Comparison of ENCODE assay signal across 24 mouse cellular contexts in genomic region chr3:36480486-36480885, GRCm38 (mm10). TPM values are rescaled to one million over a fixed set of nuclear protein-coding genes. Genes with fewer than 3 reads are reported as not detected.
DNase-seq lines count a peak whose midpoint lies in the region; ATAC-seq and TF ChIP-seq lines count a peak whose summit lies in the region.
"Had no signal": no experiment of that assay in that cellular context is flagged by ENCODE, and none has a peak within 500 bp of the region (broad histone marks: within the 10 kb centered on the region; RNA-seq: fewer than 3 reads in every experiment).

No protein-coding gene starts in this region.

- no peak overlapping the region for H3K4me3 ChIP-seq in forebrain, embryonic 12.5 days (replicated peaks)
- H3K4me3 ChIP-seq in forebrain, embryonic 16.5 days (replicated peaks; ENCODE audit: low read length), result no peak overlapping the region
- H3K4me3 ChIP-seq in heart, postnatal 0 days (ENCODE audit: low read depth, low read length), result no peak overlapping the region
- H3K4me3 ChIP-seq: embryonic facial prominence, embryonic 13.5 days; forebrain, embryonic 15.5 days; kidney, embryonic 15.5 days; limb, embryonic 10.5 days; liver, embryonic 13.5 days; midbrain, embryonic 12.5 days; stomach, embryonic 15.5 days had no signal

- ATAC-seq in forebrain, embryonic 12.5 days (ENCODE audit: low FRiP score), result no peak
- ATAC-seq in forebrain, embryonic 16.5 days, result no peak
- no peak for ATAC-seq in heart, postnatal 0 days (ENCODE audit: insufficient read depth, low read depth)
- ATAC-seq: CD4-positive, CD25-positive, alpha-beta regulatory T cell, adult 4 months; forebrain, embryonic 15.5 days had no signal

- no peaks in the 10 kb centered on the region; the same call in 1 of the 2 replicates for H3K27me3 ChIP-seq in forebrain, embryonic 12.5 days
- no peaks in the 10 kb centered on the region for H3K27me3 ChIP-seq in forebrain, embryonic 16.5 days (replicated peaks; ENCODE audit: control insufficient read depth, insufficient read depth, low read length)
- no peaks in the 10 kb centered on the region for H3K27me3 ChIP-seq in heart, postnatal 0 days (ENCODE audit: control insufficient read depth, insufficient read depth, low read length)
- H3K27me3 ChIP-seq: embryonic facial prominence, embryonic 13.5 days; forebrain, embryonic 15.5 days; kidney, embryonic 15.5 days; liver, embryonic 13.5 days; midbrain, embryonic 12.5 days; stomach, embryonic 15.5 days had no signal

- H3K27ac ChIP-seq in forebrain, embryonic 12.5 days, result 0 out of 2 replicates have a peak overlapping the region, but pooled peaks have one; percentile 54
- H3K27ac ChIP-seq in forebrain, embryonic 16.5 days (ENCODE audit: low read length), result no peak overlapping the region
- peak overlapping the region; percentile 97 for H3K27ac ChIP-seq in heart, postnatal 0 days (ENCODE audit: low read depth)
- H3K27ac ChIP-seq: embryonic facial prominence, embryonic 13.5 days; forebrain, embryonic 15.5 days; kidney, embryonic 15.5 days; limb, embryonic 10.5 days; liver, embryonic 13.5 days; macrophage; midbrain, embryonic 12.5 days; stomach, embryonic 15.5 days had no signal

- no peak overlapping the region for H3K9ac ChIP-seq in forebrain, embryonic 12.5 days
- no peak overlapping the region for H3K9ac ChIP-seq in forebrain, embryonic 16.5 days (replicated peaks; ENCODE audit: low read depth, low read length)
- no peak overlapping the region for H3K9ac ChIP-seq in heart, postnatal 0 days (replicated peaks; ENCODE audit: low read depth, low read length)
- H3K9ac ChIP-seq: embryonic facial prominence, embryonic 13.5 days; forebrain, embryonic 15.5 days; kidney, embryonic 15.5 days; liver, embryonic 13.5 days; midbrain, embryonic 12.5 days; stomach, embryonic 15.5 days had no signal

- H3K4me2 ChIP-seq in forebrain, embryonic 12.5 days, result no peak overlapping the region
- H3K4me2 ChIP-seq in forebrain, embryonic 16.5 days (ENCODE audit: low read length), result no peak overlapping the region
- no peak overlapping the region for H3K4me2 ChIP-seq in heart, postnatal 0 days (ENCODE audit: low read depth, low read length)
- H3K4me2 ChIP-seq: embryonic facial prominence, embryonic 13.5 days; forebrain, embryonic 15.5 days; kidney, embryonic 15.5 days; liver, embryonic 13.5 days; midbrain, embryonic 12.5 days; stomach, embryonic 15.5 days had no signal

- no peaks in the 10 kb centered on the region for H3K9me3 ChIP-seq in forebrain, embryonic 12.5 days
- no peaks in the 10 kb centered on the region for H3K9me3 ChIP-seq in forebrain, embryonic 16.5 days (ENCODE audit: control insufficient read depth, low read length)
- H3K9me3 ChIP-seq in heart, postnatal 0 days (replicated peaks; ENCODE audit: control insufficient read depth, low read length), result no peaks in the 10 kb centered on the region
- H3K9me3 ChIP-seq: embryonic facial prominence, embryonic 13.5 days; forebrain, embryonic 15.5 days; G1E; kidney, embryonic 15.5 days; limb, embryonic 10.5 days; liver, embryonic 13.5 days; midbrain, embryonic 12.5 days; stomach, embryonic 15.5 days had no signal

- no peak for DNase-seq in heart, postnatal 0 days (ENCODE audit: low spot score)
- DNase-seq in heart, adult 18-20 months, result no peak
- DNase-seq in lung, postnatal 36 days, result peak; percentile 38
- no peak for DNase-seq in lung, postnatal 25 days (ENCODE audit: low spot score)
- DNase-seq in layer of hippocampus, postnatal 10 days (ENCODE audit: low spot score in 2 of 2), result no peak
- DNase-seq: cerebellum, adult 2 months; liver, embryonic 13.5 days; right cerebral cortex, postnatal 14 days; thymus, adult 2 months had no signal

- no peaks in the 10 kb centered on the region for H3K36me3 ChIP-seq in forebrain, embryonic 12.5 days (replicated peaks)
- H3K36me3 ChIP-seq in forebrain, embryonic 16.5 days (ENCODE audit: control insufficient read depth, insufficient read depth), result no peaks in the 10 kb centered on the region
- no peaks in the 10 kb centered on the region for H3K36me3 ChIP-seq in heart, postnatal 0 days (replicated peaks; ENCODE audit: control insufficient read depth, insufficient read depth, low read length)
- H3K36me3 ChIP-seq: embryonic facial prominence, embryonic 13.5 days; forebrain, embryonic 15.5 days; G1E; kidney, embryonic 15.5 days; limb, embryonic 10.5 days; liver, embryonic 13.5 days; midbrain, embryonic 12.5 days; stomach, embryonic 15.5 days had no signal

- H3K4me1 ChIP-seq in forebrain, embryonic 12.5 days, result peaks cover 36% of the 10 kb centered on the region
- H3K4me1 ChIP-seq in forebrain, embryonic 16.5 days (replicated peaks; ENCODE audit: control insufficient read depth, insufficient read depth, low read length), result peaks cover 12% of the 10 kb centered on the region
- peaks cover 37% of the 10 kb centered on the region for H3K4me1 ChIP-seq in heart, postnatal 0 days (ENCODE audit: control insufficient read depth, insufficient read depth)

- WGBS in forebrain, embryonic 12.5 days, result 41% methylated on average over 2 of the region's 2 CpGs
- 63% methylated on average over 2 of the region's 2 CpGs for WGBS in forebrain, embryonic 16.5 days
- WGBS in heart, postnatal 0 days, result 48% methylated on average over 2 of the region's 2 CpGs

- no peak for TF ChIP-seq CTCF in heart, postnatal 0 days (IDR thresholded peaks at IDR 0.05; ENCODE audit: low read depth)

- no peak for TF ChIP-seq EP300 in heart, postnatal 0 days (IDR thresholded peaks at IDR 0.05; ENCODE audit: low read depth)

RNA-seq across cellular contexts. Expression of gene 1810062G17Rik, which starts 4.7 kb away (rescaled TPM):
- polyA plus RNA-seq in forebrain, embryonic 12.5 days (2016; fragmentation: Nextera tagmentation; extraction: Ambion mirVana), result 0.45 and 0.57 TPM in 2 replicates
- 0.27 TPM in 1 of 2 replicates, not detected in the other for polyA plus RNA-seq in forebrain, embryonic 16.5 days (2015; fragmentation: Nextera tagmentation; extraction: Ambion mirVana)
- 6.2 TPM in 1 of 2 replicates, not detected in the other for total RNA-seq in heart, postnatal 0 days (2014; rRNA removed; ENCODE audit: low replicate concordance)
- polyA plus RNA-seq in heart, postnatal 0 days (2015; fragmentation: Nextera tagmentation; extraction: Ambion mirVana), result 1.2 and 1.8 TPM in 2 replicates
- total RNA-seq in heart, adult 18-20 months (2021), result not detected
- total RNA-seq in layer of hippocampus, postnatal 10 days (2021), result under 1 TPM in 1 of 2 experiments, not detected in 1; 0.55 TPM
- total RNA-seq: layer of hippocampus, adult 18-20 months; left cerebral cortex, adult 18-20 months had no signal
- polyA plus RNA-seq: forebrain, embryonic 15.5 days; G1E; macrophage; midbrain, embryonic 12.5 days; neural tube, embryonic 14.5 days had no signal

RNA-seq across cellular contexts. Expression of gene Anxa5, which starts 4.8 kb away (rescaled TPM):
- polyA plus RNA-seq in forebrain, embryonic 12.5 days (2016; fragmentation: Nextera tagmentation; extraction: Ambion mirVana), result 67.5 and 75.3 TPM in 2 replicates
- 54.3 and 72.7 TPM in 2 replicates for polyA plus RNA-seq in forebrain, embryonic 16.5 days (2015; fragmentation: Nextera tagmentation; extraction: Ambion mirVana)
- total RNA-seq in heart, postnatal 0 days (2014; rRNA removed; ENCODE audit: low replicate concordance), result 162 and 218 TPM in 2 replicates
- polyA plus RNA-seq in heart, postnatal 0 days (2015; fragmentation: Nextera tagmentation; extraction: Ambion mirVana), result 261 and 263 TPM in 2 replicates
- total RNA-seq in heart, adult 18-20 months (2021), result 100 to 1,000 TPM; 128 to 134 TPM
- total RNA-seq in layer of hippocampus, postnatal 10 days (2021), result 10 to 100 TPM; 34.6 to 34.7 TPM

RNA-seq across cellular contexts. Expression of gene Gm11549, which starts 41.1 kb away (rescaled TPM):
- polyA plus RNA-seq in forebrain, embryonic 12.5 days (2016; fragmentation: Nextera tagmentation; extraction: Ambion mirVana), result 1.1 and 1.4 TPM in 2 replicates
- 0.39 TPM in 2 replicates for polyA plus RNA-seq in forebrain, embryonic 16.5 days (2015; fragmentation: Nextera tagmentation; extraction: Ambion mirVana)
- total RNA-seq in heart, postnatal 0 days (2014; rRNA removed; ENCODE audit: low replicate concordance), result 0.66 TPM in 1 of 2 replicates, not detected in the other
- polyA plus RNA-seq in heart, postnatal 0 days (2015; fragmentation: Nextera tagmentation; extraction: Ambion mirVana), result 0.07 and 0.26 TPM in 2 replicates
- total RNA-seq in heart, adult 18-20 months (2021), result not detected
- total RNA-seq in layer of hippocampus, postnatal 10 days (2021), result 1 to 10 TPM; 1.2 to 1.9 TPM
- polyA plus RNA-seq: CD4-positive, CD25-positive, alpha-beta regulatory T cell, adult 4 months; G1E; gonadal fat pad, adult 2 months; limb, embryonic 10.5 days; liver, embryonic 13.5 days; macrophage had no signal
